Mouse (Mus musculus) midbrain, embryonic 10.5 days (tissue): ENCODE results near the gene Wdfy4. TPM values are rescaled to one million over a fixed set of nuclear protein-coding genes. Genes with fewer than 3 reads are reported as not detected.

ENCODE experiments used
- DNase-seq: peaks from one replicate; pipeline ENCODE4 v3.0.0-alpha.2; 2017; ENCODE audit warnings: low spot score
- H3K27ac ChIP-seq: fragments of 300-500 bp; sonication (generic); replicated peaks from 2 replicates; pipeline ENCODE4 v1.5.1; 2016; ENCODE audit warnings: mild to moderate bottlenecking
- H3K27me3 ChIP-seq: fragments of 300-500 bp; sonication (generic); 2 replicates; pipeline ENCODE4 v1.6.1; 2016; ENCODE audit warnings: low read depth, mild to moderate bottlenecking; ENCODE audit not compliant: poor library complexity, severe bottlenecking
- H3K36me3 ChIP-seq: fragments of 300-500 bp; sonication (generic); 2 replicates; pipeline ENCODE4 v1.6.1; 2016; ENCODE audit warnings: mild to moderate bottlenecking, moderate library complexity
- H3K4me1 ChIP-seq: fragments of 300-500 bp; sonication (generic); 2 replicates; pipeline ENCODE4 v1.6.1; 2016
- H3K4me3 ChIP-seq: fragments of 300-500 bp; sonication (generic); 2 replicates; pipeline ENCODE4 v1.5.1; 2016; ENCODE audit warnings: mild to moderate bottlenecking, moderate library complexity
- H3K9me3 ChIP-seq: fragments of 300-500 bp; sonication (generic); replicated peaks from 2 replicates; pipeline ENCODE4 v1.6.1; 2016; ENCODE audit warnings: mild to moderate bottlenecking
- WGBS: fragments of 180-500 bp; shearing (Covaris S2); methylation state at CpG from one replicate; pipeline ENCODE4 v1.1.7; 2016; 5-methylcytosine and 5-hydroxymethylcytosine counted together
- polyA plus RNA-seq: library from polyadenylated mRNA; unstranded; fragments of >200 nt; fragmentation: Nextera tagmentation; extraction: Ambion mirVana; gene quantifications from 2 replicates; pipeline ENCODE4 v1.2.1, GENCODE M21; 2016

Gene Wdfy4
- polyA plus RNA-seq, 1 experiment from 2014 or later = 0.42 TPM

- DNase-seq = no peak
- H3K36me3 ChIP-seq = no peaks in the 10 kb centered on the region
- no peak overlapping the region for H3K27ac ChIP-seq
- no peaks in the 10 kb centered on the region for H3K27me3 ChIP-seq
- H3K4me1 ChIP-seq = no peaks in the 10 kb centered on the region
- H3K9me3 ChIP-seq = no peaks in the 10 kb centered on the region
- 70% methylated on average over 4 of the region's 4 CpGs for WGBS
- H3K4me3 ChIP-seq = no peak overlapping the region
These were observed 10.1 kb downstream of the Wdfy4 start for GRCm38 (mm10) chr14:33175059-33175821.

- DNase-seq = no peak
- no peaks in the 10 kb centered on the region for H3K27me3 ChIP-seq
- 72% methylated on average over 1 of the region's 1 CpGs for WGBS
- H3K36me3 ChIP-seq = no peaks in the 10 kb centered on the region
- H3K27ac ChIP-seq = no peak overlapping the region
- H3K4me1 ChIP-seq = no peaks in the 10 kb centered on the region
- H3K9me3 ChIP-seq = no peaks in the 10 kb centered on the region
- H3K4me3 ChIP-seq = no peak overlapping the region
These were observed 13.4 kb downstream of the Wdfy4 start for GRCm38 (mm10) chr14:33171942-33172341.

DNA sequence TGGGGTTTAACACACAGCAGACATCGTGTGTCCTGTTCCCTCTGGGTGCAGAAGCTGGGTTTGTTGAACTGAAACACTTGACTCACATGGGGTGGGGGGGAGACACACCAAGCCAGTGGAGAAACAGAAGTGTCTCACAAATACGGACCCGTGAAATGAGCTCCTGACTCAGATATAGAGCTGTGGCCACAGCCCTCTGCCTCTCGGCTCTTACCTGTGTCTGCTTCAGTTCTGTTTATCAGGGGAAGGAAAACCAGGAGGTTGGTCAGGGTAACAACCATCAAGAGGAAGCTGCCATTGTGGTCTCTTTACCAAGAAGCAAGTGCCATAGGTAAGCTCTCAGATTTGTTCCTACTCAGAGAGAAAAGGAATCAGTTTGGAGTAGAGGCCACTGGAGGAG, 16.6 kb downstream of the Wdfy4 start:
- WGBS = 79% methylated on average over 4 of the region's 4 CpGs
- no peak overlapping the region for H3K4me3 ChIP-seq

DNA sequence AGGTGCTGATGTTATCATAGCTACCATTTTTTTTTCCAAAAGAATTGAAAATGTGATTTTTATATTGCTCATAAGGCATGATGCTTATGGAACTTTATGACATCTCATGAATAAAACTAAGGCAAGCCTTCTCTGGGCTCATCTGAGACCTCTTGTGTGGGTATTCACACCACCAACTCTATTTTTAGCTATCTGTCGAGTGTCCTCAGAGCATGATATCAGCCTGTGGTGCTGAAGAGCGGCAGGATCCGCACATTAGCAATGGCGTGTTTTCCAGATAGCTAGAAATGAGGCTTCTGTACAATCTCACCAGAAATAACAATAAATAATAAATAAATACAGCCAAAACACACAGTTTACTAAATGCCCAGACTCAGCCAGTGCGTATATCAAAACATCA, 23.1 kb downstream of the Wdfy4 start:
- Histone ChIP-seq H3K4me1 (no peaks in the 10 kb centered on the region), H3K9me3 (no peaks in the 10 kb centered on the region), H3K4me3 (no peak overlapping the region), H3K27me3 (no peaks in the 10 kb centered on the region), H3K27ac (no peak overlapping the region), H3K36me3 (no peaks in the 10 kb centered on the region)
- no peak for DNase-seq
- WGBS = 94% methylated on average over 5 of the region's 5 CpGs

More for the DNA sequence above, 16.6 kb downstream of the Wdfy4 start:
- H3K9me3 ChIP-seq = no peaks in the 10 kb centered on the region
- H3K36me3 ChIP-seq = no peaks in the 10 kb centered on the region
- no peaks in the 10 kb centered on the region for H3K4me1 ChIP-seq
- no peaks in the 10 kb centered on the region for H3K27me3 ChIP-seq
- DNase-seq = no peak
- H3K27ac ChIP-seq = no peak overlapping the region

DNA sequence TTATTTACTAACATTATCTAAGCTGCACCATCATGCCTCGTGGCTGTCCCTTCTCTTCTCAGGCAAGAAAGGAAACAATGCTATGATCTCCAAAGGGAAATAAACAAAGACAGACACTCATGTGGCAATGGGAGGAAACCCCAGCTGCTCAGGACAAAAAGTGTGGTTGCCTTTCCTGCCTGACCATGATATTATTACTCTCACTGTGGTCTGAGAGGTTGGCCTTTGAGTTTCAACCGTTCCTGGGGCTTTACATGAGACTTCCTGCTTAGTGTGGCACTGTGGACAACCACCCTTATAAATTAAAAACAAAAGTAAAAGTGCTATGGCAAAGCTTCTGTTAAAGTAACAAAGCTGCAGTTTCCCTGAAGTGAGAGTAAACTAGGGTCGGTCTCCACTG, 27.0 kb downstream of the Wdfy4 start:
- 77% methylated on average over 3 of the region's 3 CpGs for WGBS

DNA sequence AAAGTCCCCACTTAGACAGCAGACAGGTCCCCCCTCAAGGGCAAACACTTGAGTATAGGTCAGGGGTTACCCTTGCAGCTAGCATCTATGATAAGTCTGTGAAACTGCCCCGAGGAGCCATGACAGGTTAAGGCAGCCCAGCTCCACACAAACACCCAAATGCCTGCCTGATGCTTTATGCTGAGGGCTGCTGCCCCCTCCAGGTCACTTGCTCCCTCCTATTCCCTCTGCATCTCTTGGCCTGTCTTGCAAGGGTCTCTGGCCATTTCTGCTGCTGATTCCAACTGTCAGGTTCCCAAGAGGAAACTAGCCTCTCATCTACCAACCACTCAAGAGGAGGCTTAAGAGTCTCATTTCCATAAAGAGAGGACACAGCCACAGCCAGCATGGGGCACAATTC, 32.4 kb downstream of the Wdfy4 start:
- H3K27me3 ChIP-seq = peaks cover 9% of the 10 kb centered on the region; the same call in 1 of the 2 replicates
- no peak overlapping the region for H3K27ac ChIP-seq
- no peak overlapping the region for H3K4me3 ChIP-seq
- peaks cover 7% of the 10 kb centered on the region for H3K4me1 ChIP-seq
- H3K36me3 ChIP-seq = no peaks in the 10 kb centered on the region
- no peaks in the 10 kb centered on the region for H3K9me3 ChIP-seq
- 80% methylated on average over 1 of the region's 1 CpGs for whole genome bisulfite sequencing
- DNase-seq = no peak

More for the DNA sequence above, 27.0 kb downstream of the Wdfy4 start:
- Histone ChIP-seq H3K27ac (no peak overlapping the region), H3K27me3 (no peaks in the 10 kb centered on the region), H3K4me1 (no peaks in the 10 kb centered on the region), H3K9me3 (no peaks in the 10 kb centered on the region), H3K36me3 (no peaks in the 10 kb centered on the region), H3K4me3 (no peak overlapping the region)
- DNase-seq = no peak

GRCm38 (mm10) chr14:33146287-33146686, 39.0 kb downstream of the Wdfy4 start:
- H3K4me3 ChIP-seq = no peak overlapping the region
- peaks cover 9% of the 10 kb centered on the region; the same call in 1 of the 2 replicates for H3K27me3 ChIP-seq
- DNase-seq = no peak
- no peak overlapping the region for H3K27ac ChIP-seq
- no peaks in the 10 kb centered on the region for H3K9me3 ChIP-seq
- H3K4me1 ChIP-seq = peaks cover 7% of the 10 kb centered on the region
- WGBS = 30% methylated on average over 2 of the region's 2 CpGs
- no peaks in the 10 kb centered on the region for H3K36me3 ChIP-seq

DNA sequence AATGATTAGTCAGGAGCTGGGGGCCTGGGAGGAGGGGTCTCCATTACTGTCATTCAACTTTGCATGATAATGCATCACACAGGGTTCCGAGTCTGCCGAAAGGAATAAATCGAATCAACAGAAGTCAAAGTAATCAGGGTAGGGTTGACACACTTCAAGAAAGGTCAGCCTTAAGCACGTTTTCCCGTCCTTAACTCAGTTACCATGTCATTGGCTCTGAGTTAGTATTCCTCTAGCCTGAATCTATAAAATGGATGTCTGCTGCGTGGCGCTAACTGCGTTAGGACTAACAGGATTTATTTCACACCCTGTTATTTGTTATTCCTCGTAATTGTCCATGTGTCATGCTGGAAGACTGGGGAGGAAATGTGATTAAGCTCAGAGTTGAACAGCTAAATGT, 48.5 kb downstream of the Wdfy4 start:
- Histone ChIP-seq H3K4me3 (no peak overlapping the region), H3K27me3 (no peaks in the 10 kb centered on the region; the same call in 1 of the 2 replicates), H3K36me3 (no peaks in the 10 kb centered on the region), H3K9me3 (no peaks in the 10 kb centered on the region), H3K27ac (no peak overlapping the region), H3K4me1 (no peaks in the 10 kb centered on the region)
- DNase-seq = no peak
- WGBS = 71% methylated on average over 9 of the region's 9 CpGs

DNA sequence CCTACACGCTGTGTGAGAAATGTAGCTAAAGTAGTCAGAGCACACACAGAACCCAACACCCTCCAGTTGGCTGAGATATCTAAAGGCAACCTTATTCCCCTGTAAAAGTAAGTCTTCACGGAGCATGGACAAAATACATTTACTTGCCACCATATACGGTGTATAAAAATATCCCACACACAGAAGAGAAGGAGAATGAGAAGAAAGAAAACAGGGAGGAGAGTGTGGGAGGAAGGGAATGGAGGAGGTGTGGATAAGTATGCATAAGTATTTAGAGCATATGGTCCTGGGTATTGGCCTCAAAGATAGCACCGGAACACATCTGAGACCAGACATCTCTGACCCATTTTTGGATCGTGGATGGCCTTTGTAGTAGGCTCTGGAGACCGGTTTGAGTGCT, 50.1 kb downstream of the Wdfy4 start:
- no peak for DNase-seq
- WGBS = 92% methylated on average over 6 of the region's 6 CpGs
- Histone ChIP-seq H3K4me1 (no peaks in the 10 kb centered on the region), H3K27me3 (no peaks in the 10 kb centered on the region; the same call in 1 of the 2 replicates), H3K36me3 (no peaks in the 10 kb centered on the region), H3K9me3 (no peaks in the 10 kb centered on the region), H3K4me3 (no peak overlapping the region), H3K27ac (no peak overlapping the region)

GRCm38 (mm10) chr14:33131044-33131758, 54.1 kb downstream of the Wdfy4 start:
- Histone ChIP-seq H3K36me3 (no peaks in the 10 kb centered on the region), H3K27ac (no peak overlapping the region), H3K9me3 (no peaks in the 10 kb centered on the region), H3K4me3 (no peak overlapping the region), H3K27me3 (no peaks in the 10 kb centered on the region), H3K4me1 (no peaks in the 10 kb centered on the region)
- DNase-seq = no peak
- WGBS = 65% methylated on average over 7 of the region's 7 CpGs

DNA sequence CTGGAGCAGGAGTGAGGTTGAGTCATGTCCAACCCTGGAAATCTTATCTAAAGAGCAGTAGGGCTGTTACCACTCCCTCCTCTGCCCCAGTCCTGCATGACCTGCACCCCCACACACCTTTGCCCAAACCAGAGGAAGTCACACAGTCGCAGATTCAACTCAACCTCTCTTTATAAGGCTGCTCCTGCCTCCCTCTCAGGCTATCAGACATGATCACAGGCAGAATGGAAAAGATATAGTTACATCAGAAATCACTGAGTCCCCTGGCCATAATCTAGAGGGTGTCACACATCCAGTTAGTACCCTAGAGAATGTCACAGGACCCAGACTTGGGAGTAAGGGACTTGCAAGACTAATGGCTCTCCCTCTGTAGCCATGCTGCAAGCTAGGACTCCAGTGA, 68.7 kb downstream of the Wdfy4 start:
- Histone ChIP-seq H3K4me1 (no peaks in the 10 kb centered on the region), H3K4me3 (no peak overlapping the region), H3K36me3 (no peaks in the 10 kb centered on the region), H3K9me3 (no peaks in the 10 kb centered on the region), H3K27ac (no peak overlapping the region), H3K27me3 (no peaks in the 10 kb centered on the region)
- no peak for DNase-seq
- WGBS = 76% methylated on average over 1 of the region's 1 CpGs

DNA sequence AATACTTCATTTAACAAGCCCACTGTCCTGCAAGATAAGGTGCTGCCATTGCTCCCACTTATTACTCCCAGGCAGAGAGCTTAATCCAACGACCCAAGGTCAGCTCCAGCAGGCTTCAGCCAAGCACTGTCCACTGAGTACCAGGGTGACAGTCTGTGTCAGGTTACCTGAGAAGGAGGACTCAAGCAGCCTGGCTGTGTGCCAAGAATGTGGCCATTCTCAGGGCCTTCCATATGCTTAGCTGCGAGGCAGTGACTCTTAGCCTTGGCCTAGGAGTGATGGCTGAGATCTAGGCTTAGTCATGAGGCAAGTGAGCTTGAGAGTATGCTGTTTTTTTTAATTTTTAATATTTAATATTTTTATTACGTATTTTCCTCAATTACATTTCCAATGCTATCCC, 80.5 kb downstream of the Wdfy4 start:
- Histone ChIP-seq H3K4me1 (no peaks in the 10 kb centered on the region), H3K27me3 (no peaks in the 10 kb centered on the region), H3K4me3 (no peak overlapping the region), H3K27ac (no peak overlapping the region), H3K9me3 (no peaks in the 10 kb centered on the region), H3K36me3 (no peaks in the 10 kb centered on the region)
- WGBS = 84% methylated on average over 3 of the region's 3 CpGs
- DNase-seq = no peak

DNA sequence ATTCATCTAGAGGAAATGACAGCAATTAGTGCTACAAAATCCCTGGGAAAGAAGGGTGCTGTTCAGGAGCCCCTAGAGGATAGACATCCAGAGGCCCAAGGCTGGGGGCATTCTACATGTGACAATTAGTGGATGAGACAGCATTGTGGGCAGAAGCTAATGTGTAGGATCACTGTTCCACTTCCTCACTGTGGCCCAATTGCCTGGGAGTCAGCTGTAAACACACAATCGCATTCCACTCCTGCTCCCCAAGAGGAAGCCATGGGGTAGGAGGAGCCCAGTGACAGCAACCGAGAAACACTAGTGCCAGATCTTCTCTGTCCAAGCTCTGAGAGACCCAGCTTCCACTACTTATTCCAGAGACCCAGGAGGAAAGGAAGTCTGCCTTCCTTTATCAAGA, 83.7 kb downstream of the Wdfy4 start:
- 0 out of 2 replicates have a peak, but pooled peaks cover 3% of the 10 kb centered on the region for H3K4me1 ChIP-seq
- DNase-seq = no peak
- H3K9me3 ChIP-seq = no peaks in the 10 kb centered on the region
- H3K36me3 ChIP-seq = no peaks in the 10 kb centered on the region
- 77% methylated on average over 2 of the region's 2 CpGs for WGBS
- no peaks in the 10 kb centered on the region for H3K27me3 ChIP-seq
- no peak overlapping the region for H3K27ac ChIP-seq
- H3K4me3 ChIP-seq = no peak overlapping the region
